Mouse (Mus musculus) kidney, postnatal 36 days (tissue): Measurements from ENCODE around the gene Il20ra.

Experiments used
- DNase-seq, 2 experiments: peaks; one replicate each; pipeline ENCODE4 v3.0.0; 2021 to 2022; ENCODE audit warnings: mixed read lengths in 2 of 2

Il20ra gene

GRCm38 (mm10) chr10:19779092-19779491, 66.7 kb downstream of the Il20ra start:
- DNase-seq, result no peak

- peak in 1 of 2 experiments; percentile 62 for DNase-seq
Measured at GRCm38 (mm10) chr10:19781365-19781764, 69.0 kb downstream of the Il20ra start.

- DNase-seq, result no peak
Measured at GRCm38 (mm10) chr10:19794996-19795395, 82.6 kb downstream of the Il20ra start.

- no peak for DNase-seq
Measured at GRCm38 (mm10) chr10:19802958-19803357, 90.6 kb downstream of the Il20ra start.

GRCm38 (mm10) chr10:19804763-19805162, 92.4 kb downstream of the Il20ra start:
- DNase-seq, result no peak
